Mouse (Mus musculus) hindbrain, embryonic 11.5 days (tissue): ENCODE measurements at regions not wholly inside any gene's neighbourhood (a gene's known extent, or its start where the extent isn't known, plus 50 kb on each side); places are given as distances from the start of the nearest gene placed in this dataset.

Experiments
- ATAC-seq: fragments of 200-750 bp; cut with Nextera tagmentation; 2 replicates; pipeline ENCODE4 v1.8.0; 2017; ENCODE audit warnings: mild to moderate bottlenecking, moderate TSS enrichment, moderate library complexity; ENCODE audit not compliant: low FRiP score
- DNase-seq: peaks from one replicate; pipeline ENCODE4 v3.0.0-alpha.2; 2015; ENCODE audit warnings: low spot score
- H3K27ac ChIP-seq: fragments of 300-500 bp; sonication (generic); 2 replicates; pipeline ENCODE4 v1.5.1; 2014; ENCODE audit warnings: mild to moderate bottlenecking, low read depth, low read length
- H3K27me3 ChIP-seq: fragments of 300-500 bp; sonication (generic); 2 replicates; pipeline ENCODE4 v1.6.1; 2014; ENCODE audit warnings: mild to moderate bottlenecking, low read length, moderate library complexity, mixed read lengths; ENCODE audit not compliant: control insufficient read depth, insufficient read depth
- H3K36me3 ChIP-seq: fragments of 300-500 bp; sonication (generic); 2 replicates; pipeline ENCODE4 v1.6.1; 2014; ENCODE audit warnings: mild to moderate bottlenecking, low read length, moderate library complexity, mixed read lengths; ENCODE audit not compliant: control insufficient read depth, insufficient read depth
- H3K4me1 ChIP-seq: fragments of 300-500 bp; sonication (generic); replicated peaks from 2 replicates; pipeline ENCODE4 v1.6.1; 2014; ENCODE audit warnings: low read length, mixed read lengths; ENCODE audit not compliant: control insufficient read depth, insufficient read depth
- H3K4me2 ChIP-seq: fragments of 300-500 bp; sonication (generic); replicated peaks from 2 replicates; pipeline ENCODE4 v1.6.1; 2014; ENCODE audit warnings: mild to moderate bottlenecking, low read depth, low read length
- H3K4me3 ChIP-seq: fragments of 300-500 bp; sonication (generic); 2 replicates; pipeline ENCODE4 v1.5.1; 2014; ENCODE audit warnings: low read depth, low read length
- H3K9ac ChIP-seq: fragments of 300-500 bp; sonication (generic); 2 replicates; pipeline ENCODE4 v1.6.1; 2014; ENCODE audit warnings: low read depth, low read length
- H3K9me3 ChIP-seq: fragments of 300-500 bp; sonication (generic); 2 replicates; pipeline ENCODE4 v1.6.1; 2016; ENCODE audit warnings: low read length; ENCODE audit not compliant: control insufficient read depth
- WGBS: fragments of 180-500 bp; shearing (Covaris S2); extraction: QIAGEN DNeasy Blood & Tissue Kit; methylation state at CpG from one replicate; pipeline ENCODE4 v1.1.7; 2014; 5-methylcytosine and 5-hydroxymethylcytosine counted together

DNA sequence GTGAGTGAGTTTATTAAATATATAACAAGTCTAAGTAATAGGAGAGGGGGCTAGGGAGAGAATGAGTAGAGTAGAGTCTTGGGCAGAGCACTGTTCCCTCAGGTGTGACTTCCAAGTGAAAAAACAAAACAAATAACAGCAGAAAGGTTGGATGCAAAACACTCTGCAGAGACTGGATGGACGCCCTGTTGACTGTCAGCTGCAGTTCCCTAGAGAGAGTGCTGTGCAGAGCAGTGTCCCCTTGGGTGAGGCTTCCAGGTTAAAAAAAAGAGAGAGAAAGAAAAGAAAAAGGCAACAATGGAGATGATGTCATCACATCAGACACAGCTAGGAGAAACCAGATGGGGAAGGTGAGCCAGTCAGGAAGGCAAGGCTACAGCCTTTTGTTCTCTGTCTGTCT lies 137.6 kb upstream of the Hmgn3 start:
- 61% methylated on average over 1 of the region's 1 CpGs for whole genome bisulfite sequencing
- ATAC-seq, result no peak
- DNase-seq, result no peak
- no peaks in the 10 kb centered on the region for H3K27me3 ChIP-seq
- no peak overlapping the region for H3K4me2 ChIP-seq
- no peaks in the 10 kb centered on the region for H3K36me3 ChIP-seq
- H3K27ac ChIP-seq, result no peak overlapping the region
- no peaks in the 10 kb centered on the region for H3K9me3 ChIP-seq
- no peak overlapping the region for H3K9ac ChIP-seq
- no peak overlapping the region for H3K4me3 ChIP-seq
- H3K4me1 ChIP-seq, result no peaks in the 10 kb centered on the region

- Histone ChIP-seq H3K4me3 (no peak overlapping the region), H3K36me3 (no peaks in the 10 kb centered on the region), H3K4me1 (no peaks in the 10 kb centered on the region), H3K9me3 (no peaks in the 10 kb centered on the region), H3K4me2 (no peak overlapping the region), H3K9ac (no peak overlapping the region), H3K27me3 (no peaks in the 10 kb centered on the region), H3K27ac (no peak overlapping the region)
- DNase-seq (no peak), ATAC-seq (no peak)
- 70% methylated on average over 4 of the region's 4 CpGs for WGBS
Measured at GRCm38 (mm10) chr9:83283662-83284061, 137.2 kb upstream of the Hmgn3 start.

DNA sequence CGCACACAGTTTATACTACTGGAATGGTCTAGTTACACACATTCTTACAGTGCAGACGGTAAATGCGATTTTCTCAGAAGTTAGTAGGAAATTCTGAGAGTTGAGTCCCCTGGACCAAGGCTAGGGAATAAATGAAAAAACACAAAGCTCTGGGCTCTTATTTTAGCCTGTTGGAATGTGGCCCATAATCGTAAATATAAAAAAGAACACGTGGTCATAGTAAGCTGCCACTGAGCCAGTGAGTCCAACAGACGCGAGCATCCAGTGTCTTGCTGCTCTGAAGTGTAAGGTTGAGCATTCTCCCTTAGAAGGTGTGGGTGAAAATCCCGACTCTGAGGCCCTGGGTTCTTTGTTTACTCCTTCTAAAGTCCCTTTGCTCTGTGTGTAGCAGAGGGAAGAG lies 136.8 kb upstream of the Hmgn3 start:
- no peak overlapping the region for H3K27ac ChIP-seq
- ATAC-seq (no peak), DNase-seq (no peak)
- WGBS, result 78% methylated on average over 8 of the region's 8 CpGs
- no peaks in the 10 kb centered on the region for H3K4me1 ChIP-seq
- H3K36me3 ChIP-seq, result no peaks in the 10 kb centered on the region
- H3K4me2 ChIP-seq, result no peak overlapping the region
- H3K27me3 ChIP-seq, result no peaks in the 10 kb centered on the region
- no peaks in the 10 kb centered on the region for H3K9me3 ChIP-seq
- H3K4me3 ChIP-seq, result no peak overlapping the region
- no peak overlapping the region for H3K9ac ChIP-seq

GRCm38 (mm10) chr9:83277791-83278190 lies 131.3 kb upstream of the Hmgn3 start:
- no peak for DNase-seq
- WGBS, result 79% methylated on average over 5 of the region's 5 CpGs
- no peak overlapping the region for H3K4me3 ChIP-seq

GRCm38 (mm10) chr9:83277356-83277755 lies 130.9 kb upstream of the Hmgn3 start:
- no peaks in the 10 kb centered on the region for H3K9me3 ChIP-seq
- H3K4me3 ChIP-seq, result no peak overlapping the region
- no peaks in the 10 kb centered on the region for H3K27me3 ChIP-seq
- H3K36me3 ChIP-seq, result no peaks in the 10 kb centered on the region
- no peak overlapping the region for H3K4me2 ChIP-seq
- no peaks in the 10 kb centered on the region for H3K4me1 ChIP-seq
- H3K27ac ChIP-seq, result no peak overlapping the region
- no peak overlapping the region for H3K9ac ChIP-seq
- 86% methylated on average over 5 of the region's 5 CpGs for WGBS
- DNase-seq (no peak), ATAC-seq (no peak)

More at GRCm38 (mm10) chr9:83277791-83278190, 131.3 kb upstream of the Hmgn3 start:
- Histone ChIP-seq H3K27me3 (no peaks in the 10 kb centered on the region), H3K9ac (no peak overlapping the region), H3K36me3 (no peaks in the 10 kb centered on the region), H3K4me1 (no peaks in the 10 kb centered on the region), H3K27ac (no peak overlapping the region), H3K4me2 (no peak overlapping the region), H3K9me3 (no peaks in the 10 kb centered on the region)
- ATAC-seq, result no peak

GRCm38 (mm10) chr9:83276291-83276690 lies 129.8 kb upstream of the Hmgn3 start:
- H3K4me2 ChIP-seq, result no peak overlapping the region
- no peak overlapping the region for H3K9ac ChIP-seq
- no peak overlapping the region for H3K27ac ChIP-seq
- H3K9me3 ChIP-seq, result no peaks in the 10 kb centered on the region
- WGBS, result 88% methylated on average over 5 of the region's 5 CpGs
- no peak for ATAC-seq
- H3K36me3 ChIP-seq, result no peaks in the 10 kb centered on the region
- no peak for DNase-seq
- H3K4me3 ChIP-seq, result no peak overlapping the region
- H3K4me1 ChIP-seq, result no peaks in the 10 kb centered on the region
- no peaks in the 10 kb centered on the region for H3K27me3 ChIP-seq

DNA sequence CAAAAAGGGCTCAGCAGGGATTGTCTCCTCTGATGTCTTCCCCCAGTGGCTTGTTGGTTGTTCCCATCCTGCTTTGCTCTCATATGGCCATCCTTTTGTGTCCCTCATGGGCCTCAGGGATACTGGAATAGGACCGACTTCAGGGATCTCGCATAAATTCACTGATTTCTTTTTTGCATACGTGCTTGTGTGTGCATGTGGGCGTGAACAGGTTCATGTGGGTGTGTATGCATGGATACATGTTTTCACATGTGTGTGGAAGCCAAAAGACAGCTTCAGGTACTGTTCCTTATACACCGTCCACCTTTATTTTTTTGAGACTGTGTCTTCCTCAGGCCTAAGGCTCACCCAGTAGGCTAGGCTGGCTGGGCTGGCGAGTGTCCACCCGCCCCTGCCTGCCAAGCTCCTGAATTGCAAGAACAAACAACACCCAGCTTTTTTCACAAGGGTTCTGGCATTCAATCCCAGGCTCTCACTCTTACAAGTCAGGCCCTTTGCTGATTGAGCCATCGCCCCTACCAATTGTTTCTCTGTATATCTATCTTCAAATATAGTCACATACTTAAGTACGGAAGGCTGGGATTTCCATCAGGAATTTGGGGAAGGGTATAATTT lies 127.0 kb upstream of the Hmgn3 start:
- no peak overlapping the region for H3K27ac ChIP-seq
- no peaks in the 10 kb centered on the region for H3K9me3 ChIP-seq
- ATAC-seq (no peak), DNase-seq (no peak)
- H3K4me2 ChIP-seq, result no peak overlapping the region
- H3K27me3 ChIP-seq, result no peaks in the 10 kb centered on the region
- no peaks in the 10 kb centered on the region for H3K36me3 ChIP-seq
- 89% methylated on average over 9 of the region's 9 CpGs for WGBS
- no peak overlapping the region for H3K9ac ChIP-seq
- no peaks in the 10 kb centered on the region for H3K4me1 ChIP-seq
- H3K4me3 ChIP-seq, result no peak overlapping the region

DNA sequence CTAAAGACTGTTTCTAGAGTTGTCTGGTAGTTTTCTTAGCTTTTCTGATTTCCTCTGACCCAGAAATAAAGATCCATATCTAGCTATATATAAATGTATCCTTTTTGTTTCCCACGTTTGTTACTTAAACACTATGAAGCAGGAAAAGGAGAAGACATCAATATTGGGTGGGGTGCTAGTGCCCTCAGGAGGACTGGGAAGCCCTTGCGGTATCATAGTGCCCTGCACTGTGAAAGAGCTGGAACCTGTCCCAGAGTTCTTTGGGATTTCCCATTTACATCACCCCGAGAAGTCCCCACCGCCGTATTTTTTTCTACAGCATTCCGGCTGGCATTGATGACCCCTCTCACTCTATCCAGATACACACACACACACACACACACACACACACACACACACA lies 119.3 kb upstream of the Hmgn3 start:
- no peak overlapping the region for H3K27ac ChIP-seq
- no peak overlapping the region for H3K9ac ChIP-seq
- H3K4me3 ChIP-seq, result no peak overlapping the region
- 80% methylated on average over 6 of the region's 6 CpGs for WGBS
- no peaks in the 10 kb centered on the region for H3K36me3 ChIP-seq
- DNase-seq (no peak), ATAC-seq (no peak)
- no peaks in the 10 kb centered on the region for H3K4me1 ChIP-seq
- no peak overlapping the region for H3K4me2 ChIP-seq
- no peaks in the 10 kb centered on the region for H3K27me3 ChIP-seq
- no peaks in the 10 kb centered on the region for H3K9me3 ChIP-seq

- DNase-seq, result no peak
- 87% methylated on average over 5 of the region's 5 CpGs for WGBS
- Histone ChIP-seq H3K4me1 (no peaks in the 10 kb centered on the region), H3K27ac (no peak overlapping the region), H3K9ac (no peak overlapping the region), H3K4me3 (no peak overlapping the region), H3K36me3 (no peaks in the 10 kb centered on the region), H3K4me2 (no peak overlapping the region), H3K27me3 (no peaks in the 10 kb centered on the region), H3K9me3 (no peaks in the 10 kb centered on the region)
- ATAC-seq, result no peak
Measured at GRCm38 (mm10) chr9:83259511-83259910, 113.0 kb upstream of the Hmgn3 start.
